Mouse (Mus musculus): ENCODE data around the gene Kif6.

The Kif6 gene

GRCm38 (mm10) chr17:49839243-49839642 lies 224.3 kb downstream of the Kif6 start:
- no peak for DNase-seq (ENCODE audit: low read depth)

- DNase-seq (ENCODE audit: low read depth) = no peak
These were observed 236.3 kb downstream of the Kif6 start for GRCm38 (mm10) chr17:49851210-49851609.

- no peak for DNase-seq (ENCODE audit: low read depth)
These were observed 237.2 kb downstream of the Kif6 start for GRCm38 (mm10) chr17:49852183-49852582.

DNA sequence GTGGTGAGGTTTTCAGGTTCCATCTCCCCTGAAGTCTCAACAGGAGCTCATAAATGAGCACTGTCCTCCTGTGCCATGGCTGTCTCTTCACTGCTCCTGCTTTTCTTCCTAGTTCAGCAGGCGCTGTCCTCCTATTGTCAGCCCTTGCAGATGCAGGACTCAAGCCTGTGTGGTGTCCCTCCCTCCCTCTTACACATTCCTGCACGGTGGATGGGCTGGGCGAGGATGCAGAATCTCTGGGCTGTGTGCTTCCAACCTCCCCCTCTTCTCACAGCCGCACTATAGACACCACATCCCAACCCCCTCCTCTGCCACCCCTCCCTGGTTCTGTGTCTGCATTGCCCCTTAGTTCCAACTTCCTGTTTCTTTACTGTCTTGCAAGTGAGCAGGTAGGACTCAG lies 240.8 kb downstream of the Kif6 start:
- no peak for DNase-seq (ENCODE audit: low read depth)

DNA sequence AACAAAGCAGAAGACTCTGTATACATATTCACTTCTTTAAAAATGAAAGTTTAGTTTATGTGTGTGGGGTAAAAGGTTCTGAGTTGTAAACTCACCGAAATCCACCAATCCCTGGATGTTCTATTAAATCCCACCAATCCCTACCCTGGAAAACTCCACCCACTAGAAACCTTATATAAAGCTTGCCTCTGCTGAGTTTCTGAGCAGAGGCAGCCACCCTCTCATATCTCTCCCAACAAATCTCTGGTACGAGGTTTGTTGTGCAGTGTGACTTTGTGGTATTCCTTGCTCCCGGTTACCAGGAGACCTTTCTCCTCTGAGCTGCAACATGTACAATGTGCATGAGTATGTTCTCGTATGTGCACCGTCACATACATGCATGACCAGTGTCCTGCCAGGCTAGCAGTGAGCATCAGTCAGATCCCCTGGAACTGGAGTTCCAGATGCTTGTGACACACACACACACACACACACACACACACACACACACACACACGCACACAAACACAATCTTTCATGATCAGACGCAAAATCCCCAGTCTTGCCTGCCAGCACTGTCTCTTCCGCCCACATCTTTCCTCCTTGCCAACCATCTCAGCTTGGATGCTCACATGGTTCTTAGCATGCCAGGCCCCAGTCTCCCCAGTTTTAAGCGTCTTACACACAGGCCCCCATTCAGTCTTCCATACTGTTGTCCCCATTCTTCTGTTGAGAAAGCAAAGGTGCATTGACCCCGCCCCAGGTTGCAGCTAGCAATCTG lies 245.3 kb downstream of the Kif6 start:
- DNase-seq (ENCODE audit: low read depth) = no peak

DNA sequence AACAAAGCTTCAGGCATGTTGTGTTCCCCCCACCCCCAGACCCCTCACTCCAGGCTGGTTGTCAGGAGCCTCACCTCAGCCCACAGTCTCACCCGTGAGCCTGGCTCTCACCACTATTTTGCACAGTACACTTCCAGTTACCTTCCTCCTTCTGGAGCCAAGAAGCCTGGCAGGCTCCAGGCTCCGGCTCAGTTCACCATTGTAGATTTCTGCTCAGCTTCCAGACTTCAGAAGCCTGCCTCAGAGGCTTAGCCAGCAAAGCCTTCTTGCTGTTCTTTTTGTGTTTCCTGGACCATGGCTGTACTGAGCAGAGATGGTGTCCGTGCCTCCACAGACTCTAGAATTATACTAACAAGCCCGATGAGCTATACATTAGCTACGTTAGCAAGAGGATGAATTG lies 248.7 kb downstream of the Kif6 start:
- no peak for DNase-seq (ENCODE audit: low read depth)

DNA sequence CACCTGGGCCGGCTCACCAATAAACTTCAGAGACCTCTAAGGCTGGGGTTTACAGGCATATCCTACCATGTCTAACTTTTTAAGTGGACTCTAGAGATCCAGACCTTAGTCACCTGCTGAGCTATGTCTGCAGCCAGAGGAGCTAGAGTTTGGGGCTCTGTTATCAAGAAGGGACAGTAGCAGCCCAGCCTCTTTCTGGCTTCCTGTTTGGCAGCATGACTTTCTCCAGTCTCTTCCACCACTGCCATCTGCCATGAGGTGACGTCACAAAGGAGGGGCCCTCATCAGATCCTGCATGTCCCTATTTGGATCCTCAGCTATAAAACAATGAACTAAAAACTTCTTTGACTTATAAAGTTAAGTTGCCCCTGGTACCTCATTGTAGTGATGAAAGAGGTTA lies 250.7 kb downstream of the Kif6 start:
- DNase-seq (ENCODE audit: low read depth) = no peak

DNA sequence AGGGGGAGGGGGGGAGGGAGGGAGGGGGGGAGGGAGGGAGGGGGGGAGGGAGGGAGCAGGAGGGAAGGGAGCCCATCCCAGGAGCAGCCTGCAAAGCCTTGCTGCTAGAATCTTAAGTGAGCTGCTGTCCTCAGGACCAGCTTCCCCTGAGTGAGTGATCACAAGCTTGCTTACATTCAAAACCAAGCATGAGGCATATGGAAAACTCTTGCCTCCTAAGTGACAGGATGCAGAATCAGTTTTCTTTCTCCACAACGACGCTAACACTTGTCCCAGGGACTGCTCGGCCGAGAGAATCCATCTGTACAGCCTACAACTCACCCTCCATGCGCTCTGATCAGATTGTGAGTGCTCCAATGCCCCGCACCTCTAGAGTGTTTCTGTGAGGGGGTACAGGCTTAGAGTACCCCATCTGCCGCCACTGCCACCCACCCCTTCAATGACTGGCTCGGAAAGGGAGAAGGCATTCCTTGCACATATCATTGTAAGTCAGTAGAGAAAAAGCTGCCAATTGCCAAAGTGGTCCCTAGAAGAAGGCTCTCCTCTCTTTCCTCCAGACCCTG lies 251.8 kb downstream of the Kif6 start:
- DNase-seq (ENCODE audit: low read depth) = no peak

- no peak for DNase-seq (ENCODE audit: low read depth)
These were observed 252.6 kb downstream of the Kif6 start for GRCm38 (mm10) chr17:49867321-49868137.

DNA sequence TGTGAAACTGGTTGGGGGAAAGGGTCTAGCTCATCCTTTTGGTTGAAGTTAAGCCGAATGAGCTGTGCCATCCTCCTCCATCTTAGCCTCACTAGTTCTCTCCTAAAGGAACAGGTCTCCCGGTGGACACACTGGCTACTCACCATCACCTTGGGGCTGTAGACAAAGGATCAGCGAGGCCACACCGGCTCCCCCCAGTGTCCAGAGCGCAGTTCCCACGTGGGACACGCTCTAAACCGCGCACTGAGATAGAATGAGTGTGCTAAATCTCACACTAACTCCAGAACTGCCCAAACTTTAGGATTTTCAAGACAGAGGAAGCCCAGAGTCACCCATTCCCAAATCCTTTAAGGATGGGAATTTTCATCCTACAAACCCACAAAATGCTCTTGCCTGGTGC lies 254.3 kb downstream of the Kif6 start:
- DNase-seq (ENCODE audit: low read depth) = no peak

GRCm38 (mm10) chr17:49872305-49872704 lies 257.4 kb downstream of the Kif6 start:
- no peak for DNase-seq (ENCODE audit: low read depth)

- no peak for DNase-seq (ENCODE audit: low read depth)
These were observed 259.8 kb downstream of the Kif6 start for GRCm38 (mm10) chr17:49874746-49875145.

GRCm38 (mm10) chr17:49875401-49875800 lies 260.5 kb downstream of the Kif6 start:
- DNase-seq (ENCODE audit: low read depth) = no peak

DNA sequence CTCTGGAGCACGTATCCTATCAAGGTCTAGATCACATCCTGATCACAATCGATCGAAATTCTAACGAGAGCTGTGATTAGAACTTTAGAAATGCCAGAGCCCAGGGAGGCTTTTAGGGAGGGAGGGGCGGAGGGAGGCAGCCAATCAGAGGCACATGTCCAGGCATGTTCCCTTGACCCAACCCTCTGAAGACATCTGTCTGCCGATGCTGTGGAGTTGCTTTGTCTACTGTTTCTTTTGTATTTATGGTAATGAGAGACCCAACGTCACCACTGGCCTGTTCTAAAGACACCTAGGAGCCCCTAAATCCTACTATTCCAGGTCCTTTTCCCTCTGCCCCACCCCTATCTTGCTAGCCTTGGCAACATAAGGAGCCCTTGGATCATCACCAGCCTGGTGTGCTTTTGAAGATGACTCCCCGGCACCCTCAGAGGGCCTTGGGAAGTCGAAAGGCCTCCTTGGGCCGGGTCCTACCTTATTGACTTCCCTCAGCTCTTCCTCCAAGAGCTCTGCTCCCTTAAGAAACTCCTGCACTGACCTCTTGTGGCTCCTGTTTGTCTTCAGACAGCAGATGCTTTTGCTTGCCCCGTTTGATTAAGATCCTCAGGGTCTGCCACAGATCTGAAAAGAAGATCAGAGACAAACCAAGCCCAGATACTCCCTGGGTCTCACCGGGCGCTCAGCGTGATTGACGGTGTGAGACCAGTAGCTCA lies 261.2 kb downstream of the Kif6 start:
- no peak for DNase-seq (ENCODE audit: low read depth)

DNA sequence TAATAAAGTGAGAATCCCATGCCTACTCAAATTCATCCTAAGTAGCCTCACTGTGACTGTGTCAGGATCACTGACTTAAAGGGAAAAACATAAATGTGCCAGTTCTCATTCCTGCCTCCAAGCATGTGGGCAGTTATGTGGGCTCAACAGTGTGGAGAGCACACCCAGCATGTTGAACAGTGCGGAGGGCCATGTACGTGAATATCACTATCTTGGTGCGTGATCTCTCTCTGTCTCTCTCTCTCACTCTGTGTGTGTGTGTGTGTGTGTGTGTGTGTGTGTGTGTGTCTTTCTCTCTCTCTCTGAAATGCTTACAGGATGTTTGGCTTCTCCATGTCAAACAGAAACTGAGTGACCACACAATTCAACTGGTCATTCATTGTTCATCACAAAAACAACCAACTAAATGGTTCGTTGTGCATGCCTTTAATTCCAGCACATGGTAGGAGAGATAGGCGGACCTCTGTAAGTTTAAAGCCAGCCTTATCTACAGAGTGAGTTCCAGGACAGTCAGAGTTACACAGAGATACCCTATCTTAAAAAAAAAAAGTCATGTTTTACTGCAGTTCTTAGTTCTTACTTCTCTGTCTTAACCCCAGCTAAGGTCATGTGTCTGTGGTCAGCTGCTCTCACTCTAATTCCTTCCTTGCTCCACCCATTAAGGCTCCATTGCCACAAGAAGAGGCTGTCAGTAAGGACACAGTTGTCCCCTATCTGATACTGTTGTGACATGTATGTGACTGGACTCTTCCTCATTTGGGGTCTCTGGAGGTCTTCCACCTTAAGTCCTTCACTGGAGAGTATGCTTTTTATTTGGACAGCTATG lies 266.2 kb downstream of the Kif6 start:
- DNase-seq (ENCODE audit: low read depth) = no peak

- no peak for DNase-seq (ENCODE audit: low read depth)
These were observed 266.9 kb downstream of the Kif6 start for GRCm38 (mm10) chr17:49881796-49882195.

DNA sequence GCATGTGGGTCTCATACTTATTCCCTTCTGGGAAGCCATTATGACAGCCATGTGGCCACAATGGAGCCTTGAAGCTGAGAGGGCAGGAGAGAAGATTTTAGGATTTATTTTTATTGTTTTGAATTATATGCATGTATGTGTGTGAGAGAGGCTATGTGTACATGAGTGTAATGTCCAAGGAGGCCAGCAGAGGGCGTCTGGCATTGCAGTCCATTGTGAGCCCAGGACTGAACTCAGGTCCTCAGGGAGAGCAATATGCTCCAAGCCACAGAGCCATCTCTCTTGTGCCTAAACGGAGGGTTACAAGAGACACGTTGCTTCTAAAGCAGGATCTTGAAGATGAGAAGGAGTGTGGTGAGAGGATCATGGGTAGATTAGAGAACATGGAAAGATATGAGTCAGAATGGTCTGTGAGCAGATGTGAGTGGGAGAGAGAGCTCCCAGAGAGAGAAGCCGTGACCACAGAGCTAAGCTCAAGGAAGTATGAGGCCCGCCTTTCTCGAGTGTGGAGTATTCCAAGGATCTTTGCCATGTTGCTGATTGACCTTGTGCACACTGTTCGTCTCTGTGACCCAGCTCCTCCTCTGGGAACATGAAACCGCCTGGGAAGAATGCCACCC lies 268.3 kb downstream of the Kif6 start:
- DNase-seq (ENCODE audit: low read depth) = no peak

DNA sequence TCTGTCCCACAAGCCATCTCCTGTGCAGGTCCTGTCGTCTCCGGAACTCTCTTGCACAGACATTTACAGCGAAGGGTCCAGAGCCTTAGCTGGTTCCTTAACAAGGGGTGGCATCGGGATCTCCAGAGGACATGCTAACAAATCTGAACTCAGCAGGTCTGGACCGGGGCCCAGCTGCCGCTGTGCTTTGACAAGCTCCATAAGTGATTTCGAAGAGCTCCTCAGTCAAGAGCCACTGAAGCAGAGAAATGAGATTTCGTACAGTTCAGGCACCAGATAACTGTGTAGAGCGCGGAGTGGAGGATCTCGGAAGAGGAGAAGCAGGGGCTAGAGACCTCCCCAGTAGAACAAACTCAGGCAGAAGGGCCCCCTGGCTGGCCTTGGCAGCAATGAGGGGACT lies 270.1 kb downstream of the Kif6 start:
- DNase-seq (ENCODE audit: low read depth) = no peak

GRCm38 (mm10) chr17:49889629-49890028 lies 274.7 kb downstream of the Kif6 start:
- no peak for DNase-seq (ENCODE audit: low read depth)

GRCm38 (mm10) chr17:49890861-49891260 lies 275.9 kb downstream of the Kif6 start:
- no peak for DNase-seq (ENCODE audit: low read depth)

DNA sequence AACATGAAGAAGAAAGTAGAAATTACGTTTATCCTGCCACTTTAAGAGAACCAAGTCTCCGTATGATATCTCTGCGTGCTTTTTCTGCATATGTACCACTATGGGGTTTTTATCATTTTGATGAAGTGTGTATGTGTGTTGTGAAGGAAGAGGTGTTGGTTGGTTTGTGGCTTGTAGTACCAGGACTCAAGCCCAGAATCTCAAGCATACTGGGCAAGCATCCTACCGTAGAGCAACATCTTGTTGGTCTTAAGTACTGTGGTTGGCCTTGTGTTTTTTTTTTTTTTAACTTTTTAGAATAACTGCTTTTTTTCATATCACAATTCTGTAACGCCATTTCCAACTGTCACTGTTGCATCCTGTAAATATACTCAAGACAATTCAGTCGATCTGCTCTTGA lies 277.5 kb downstream of the Kif6 start:
- DNase-seq (ENCODE audit: low read depth) = no peak

All from c-Kit-positive CD71-negative TER-119-negative erythroid progenitor cells, embryonic 14.5 days (primary cell).